Mouse (Mus musculus): ENCODE data around the gene Ctsl.

Ctsl gene

GRCm38 (mm10) chr13:64373695-64374094, 3.0 kb upstream of the Ctsl start:
- peak; percentile 87 for DNase-seq (ENCODE audit: low read depth)

- DNase-seq (ENCODE audit: low read depth): peak; percentile 44
These were observed 901 bp downstream of the Ctsl start for GRCm38 (mm10) chr13:64369805-64370172.

- DNase-seq (ENCODE audit: low read depth): no peak
These were observed 2.1 kb downstream of the Ctsl start for GRCm38 (mm10) chr13:64368596-64368995.

GRCm38 (mm10) chr13:64367615-64368014, 3.1 kb downstream of the Ctsl start:
- no peak for DNase-seq (ENCODE audit: low read depth)

- no peak for DNase-seq (ENCODE audit: low read depth)
These were observed 5.4 kb downstream of the Ctsl start for GRCm38 (mm10) chr13:64365326-64365725.

- DNase-seq (ENCODE audit: low read depth): peak; percentile 65
These were observed 6.4 kb downstream of the Ctsl start for GRCm38 (mm10) chr13:64364258-64364657.

GRCm38 (mm10) chr13:64362139-64362538, 8.6 kb downstream of the Ctsl start:
- no peak for DNase-seq (ENCODE audit: low read depth)

- no peak for DNase-seq (ENCODE audit: low read depth)
These were observed 9.7 kb downstream of the Ctsl start for GRCm38 (mm10) chr13:64361020-64361419.

GRCm38 (mm10) chr13:64359702-64360101, 11.0 kb downstream of the Ctsl start:
- DNase-seq (ENCODE audit: low read depth): no peak

GRCm38 (mm10) chr13:64358476-64358875, 12.2 kb downstream of the Ctsl start:
- DNase-seq (ENCODE audit: low read depth): peak; percentile 59

GRCm38 (mm10) chr13:64357389-64357788, 13.3 kb downstream of the Ctsl start:
- DNase-seq (ENCODE audit: low read depth): no peak

GRCm38 (mm10) chr13:64349474-64349873, 21.2 kb downstream of the Ctsl start:
- DNase-seq (ENCODE audit: low read depth): no peak

- DNase-seq (ENCODE audit: low read depth): peak; percentile 31
These were observed 26.6 kb downstream of the Ctsl start for GRCm38 (mm10) chr13:64344082-64344501.

GRCm38 (mm10) chr13:64343598-64343997, 27.1 kb downstream of the Ctsl start:
- no peak for DNase-seq (ENCODE audit: low read depth)

GRCm38 (mm10) chr13:64335546-64336132, 35.1 kb downstream of the Ctsl start:
- DNase-seq (ENCODE audit: low read depth): no peak

GRCm38 (mm10) chr13:64333102-64333501, 37.6 kb downstream of the Ctsl start:
- DNase-seq (ENCODE audit: low read depth): no peak

GRCm38 (mm10) chr13:64332321-64332720, 38.4 kb downstream of the Ctsl start:
- peak; percentile 22 for DNase-seq (ENCODE audit: low read depth)

GRCm38 (mm10) chr13:64322561-64323281, 48.0 kb downstream of the Ctsl start:
- no peak for DNase-seq (ENCODE audit: low read depth)

- DNase-seq (ENCODE audit: low read depth): no peak
These were observed 50.4 kb downstream of the Ctsl start for GRCm38 (mm10) chr13:64320334-64320733.

- DNase-seq (ENCODE audit: low read depth): no peak
These were observed 50.9 kb downstream of the Ctsl start for GRCm38 (mm10) chr13:64319782-64320181.

- DNase-seq (ENCODE audit: low read depth): peak; percentile 26
These were observed 52.3 kb downstream of the Ctsl start for GRCm38 (mm10) chr13:64318355-64318754.

GRCm38 (mm10) chr13:64315483-64316050, 55.1 kb downstream of the Ctsl start:
- DNase-seq (ENCODE audit: low read depth): peak; percentile 82

GRCm38 (mm10) chr13:64314041-64314440, 56.6 kb downstream of the Ctsl start:
- DNase-seq (ENCODE audit: low read depth): no peak

GRCm38 (mm10) chr13:64312916-64313289, 57.8 kb downstream of the Ctsl start:
- DNase-seq (ENCODE audit: low read depth): no peak

Measured in NIH3T3 (cell line).